Mouse (Mus musculus): ENCODE data around the gene Lhfpl2. TPM values are rescaled to one million over a fixed set of nuclear protein-coding genes. Genes with fewer than 3 reads are reported as not detected.
A peak's percentile ranks its signal among the peaks of the same experiment; 100 is the strongest.

Gene Lhfpl2
- polyA plus RNA-seq, 1 experiment from 2014 or later: 41.2 TPM

DNA sequence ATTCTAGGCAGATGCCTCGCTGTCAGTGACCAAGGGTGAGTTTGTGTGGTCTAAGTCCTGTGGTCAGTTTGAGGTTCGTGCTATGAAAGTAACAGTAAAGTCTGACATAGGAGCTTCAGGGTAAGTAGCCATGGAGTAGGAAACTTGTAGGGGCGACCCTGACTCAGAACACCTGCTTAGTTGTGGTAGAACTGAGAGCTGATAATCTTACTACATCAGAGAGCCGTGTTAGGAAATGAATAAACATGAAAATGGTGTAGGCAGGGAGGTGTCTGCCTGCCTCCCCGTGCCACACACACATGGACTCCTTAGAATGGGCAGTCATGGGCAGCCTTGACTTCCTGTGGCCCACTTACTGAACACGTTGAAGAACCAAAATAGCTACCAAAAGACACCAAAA lies 96.1 kb downstream of the Lhfpl2 start:
- H3K36me3 ChIP-seq (replicated peaks; ENCODE audit: control insufficient read depth, insufficient read depth, low read depth, low read length): no peaks in the 10 kb centered on the region
- H3K27ac ChIP-seq (replicated peaks; ENCODE audit: low read depth, low read length): no peak overlapping the region
- H3K4me1 ChIP-seq (ENCODE audit: control insufficient read depth, insufficient read depth, low read length): no peaks in the 10 kb centered on the region; the same call in 1 of the 2 replicates
- H3K27me3 ChIP-seq (ENCODE audit: control insufficient read depth, insufficient read depth, low read length): no peaks in the 10 kb centered on the region
- ATAC-seq (replicated peaks; ENCODE audit: insufficient number of reproducible peaks, low FRiP score, low TSS enrichment, low read depth) (no peak), DNase-seq (ENCODE audit: low spot score) (no peak)
- no peak overlapping the region for H3K4me2 ChIP-seq (ENCODE audit: low read depth, low read length)
- WGBS: 89% methylated on average over 6 of the region's 6 CpGs
- H3K9me3 ChIP-seq (replicated peaks; ENCODE audit: control insufficient read depth, low read length): no peaks in the 10 kb centered on the region
- H3K9ac ChIP-seq (replicated peaks; ENCODE audit: low read length): no peak overlapping the region
- no peak overlapping the region for H3K4me3 ChIP-seq (ENCODE audit: low read depth, low read length)

DNA sequence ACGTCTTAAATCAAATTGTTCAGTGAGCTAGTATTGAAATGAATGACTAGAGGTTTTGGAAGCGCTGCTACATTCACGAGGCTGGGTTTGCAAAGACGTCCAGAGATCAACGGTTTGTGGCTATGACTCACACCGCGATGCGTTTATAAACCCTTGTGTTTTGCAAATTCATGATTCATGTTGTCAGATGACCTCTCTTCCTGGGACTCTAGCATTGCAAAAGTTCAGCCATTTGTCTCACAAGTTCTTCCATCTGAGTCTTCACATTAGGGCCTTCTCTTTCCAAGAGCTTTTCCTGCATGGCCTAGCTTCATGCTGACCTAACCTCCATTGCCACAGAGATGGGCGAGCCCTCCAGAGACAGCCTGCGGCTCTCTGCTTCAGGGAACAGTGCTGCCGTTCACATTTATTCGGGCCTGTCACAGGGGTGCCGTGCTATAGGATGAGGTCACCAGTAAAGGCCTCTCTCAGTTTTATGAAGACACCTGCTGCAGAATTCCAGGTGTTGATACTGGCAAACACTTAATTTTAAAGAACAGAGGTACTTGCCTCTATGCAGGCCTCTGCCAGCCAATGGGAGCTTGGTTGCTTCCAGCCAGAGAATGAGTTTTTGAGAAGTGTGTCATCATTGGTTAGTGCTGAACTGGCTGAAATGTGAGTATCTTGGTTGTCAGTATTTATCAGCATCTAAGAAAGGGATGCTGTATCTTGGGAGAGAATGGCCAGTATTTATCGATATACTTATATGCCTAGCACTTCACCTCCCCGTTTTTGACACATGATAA lies 97.1 kb downstream of the Lhfpl2 start:
- WGBS: 87% methylated on average over 15 of the region's 15 CpGs
- DNase-seq (ENCODE audit: low spot score): no peak

DNA sequence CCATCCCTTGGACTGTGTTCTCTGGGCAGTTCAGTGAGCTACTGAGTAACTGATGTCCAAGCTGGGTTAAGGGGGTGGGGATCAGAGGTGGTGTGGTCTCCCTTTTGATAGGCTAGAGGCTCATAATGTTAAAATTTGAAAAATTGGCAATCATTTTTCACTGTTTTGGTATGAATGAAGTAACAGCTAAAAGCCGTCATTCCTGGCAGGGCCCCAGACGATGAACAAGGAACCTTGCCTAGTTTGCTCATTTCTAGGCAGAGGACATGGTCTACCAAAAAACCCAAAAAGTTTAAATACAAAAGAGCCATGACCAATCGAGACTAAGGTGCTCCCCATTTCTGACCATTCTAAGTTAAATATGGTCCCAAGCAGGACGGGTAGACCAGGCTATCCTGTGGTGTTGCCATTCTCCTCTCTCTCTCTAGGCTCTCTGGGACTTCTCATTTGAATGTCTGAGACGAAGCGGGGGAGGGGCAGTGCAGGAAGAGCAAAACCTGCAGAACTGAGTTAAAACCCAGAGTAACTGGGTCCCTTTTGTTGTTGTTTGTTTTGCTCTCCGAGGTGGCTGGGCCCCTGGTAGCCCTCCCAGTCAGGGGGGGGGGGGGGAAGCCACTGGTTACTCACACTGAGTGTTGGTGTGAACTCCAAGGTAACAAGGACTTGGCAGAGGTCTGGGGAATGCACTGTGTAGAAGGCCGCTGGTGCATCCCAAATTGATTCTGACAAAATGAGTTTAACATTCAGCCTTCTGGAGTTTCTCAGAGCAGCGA lies 98.2 kb downstream of the Lhfpl2 start:
- no peak for ATAC-seq (replicated peaks; ENCODE audit: insufficient number of reproducible peaks, low FRiP score, low TSS enrichment, low read depth)
- Histone ChIP-seq H3K4me1 (ENCODE audit: control insufficient read depth, insufficient read depth, low read length) (no peaks in the 10 kb centered on the region; the same call in 1 of the 2 replicates), H3K27ac (replicated peaks; ENCODE audit: low read depth, low read length) (no peak overlapping the region), H3K9ac (replicated peaks; ENCODE audit: low read length) (no peak overlapping the region), H3K4me2 (ENCODE audit: low read depth, low read length) (no peak overlapping the region), H3K36me3 (replicated peaks; ENCODE audit: control insufficient read depth, insufficient read depth, low read depth, low read length) (no peaks in the 10 kb centered on the region), H3K9me3 (replicated peaks; ENCODE audit: control insufficient read depth, low read length) (no peaks in the 10 kb centered on the region), H3K4me3 (ENCODE audit: low read depth, low read length) (no peak overlapping the region), H3K27me3 (ENCODE audit: control insufficient read depth, insufficient read depth, low read length) (no peaks in the 10 kb centered on the region)
- WGBS: 58% methylated on average over 9 of the region's 9 CpGs
- no peak for DNase-seq (ENCODE audit: low spot score)

More for the DNA sequence above, 97.1 kb downstream of the Lhfpl2 start:
- no peaks in the 10 kb centered on the region for H3K9me3 ChIP-seq (replicated peaks; ENCODE audit: control insufficient read depth, low read length)
- no peaks in the 10 kb centered on the region; the same call in 1 of the 2 replicates for H3K4me1 ChIP-seq (ENCODE audit: control insufficient read depth, insufficient read depth, low read length)
- no peak overlapping the region for H3K4me2 ChIP-seq (ENCODE audit: low read depth, low read length)
- H3K27ac ChIP-seq (replicated peaks; ENCODE audit: low read depth, low read length): no peak overlapping the region
- H3K27me3 ChIP-seq (ENCODE audit: control insufficient read depth, insufficient read depth, low read length): no peaks in the 10 kb centered on the region
- no peak overlapping the region for H3K9ac ChIP-seq (replicated peaks; ENCODE audit: low read length)
- H3K36me3 ChIP-seq (replicated peaks; ENCODE audit: control insufficient read depth, insufficient read depth, low read depth, low read length): no peaks in the 10 kb centered on the region
- ATAC-seq (replicated peaks; ENCODE audit: insufficient number of reproducible peaks, low FRiP score, low TSS enrichment, low read depth): no peak
- no peak overlapping the region for H3K4me3 ChIP-seq (ENCODE audit: low read depth, low read length)

DNA sequence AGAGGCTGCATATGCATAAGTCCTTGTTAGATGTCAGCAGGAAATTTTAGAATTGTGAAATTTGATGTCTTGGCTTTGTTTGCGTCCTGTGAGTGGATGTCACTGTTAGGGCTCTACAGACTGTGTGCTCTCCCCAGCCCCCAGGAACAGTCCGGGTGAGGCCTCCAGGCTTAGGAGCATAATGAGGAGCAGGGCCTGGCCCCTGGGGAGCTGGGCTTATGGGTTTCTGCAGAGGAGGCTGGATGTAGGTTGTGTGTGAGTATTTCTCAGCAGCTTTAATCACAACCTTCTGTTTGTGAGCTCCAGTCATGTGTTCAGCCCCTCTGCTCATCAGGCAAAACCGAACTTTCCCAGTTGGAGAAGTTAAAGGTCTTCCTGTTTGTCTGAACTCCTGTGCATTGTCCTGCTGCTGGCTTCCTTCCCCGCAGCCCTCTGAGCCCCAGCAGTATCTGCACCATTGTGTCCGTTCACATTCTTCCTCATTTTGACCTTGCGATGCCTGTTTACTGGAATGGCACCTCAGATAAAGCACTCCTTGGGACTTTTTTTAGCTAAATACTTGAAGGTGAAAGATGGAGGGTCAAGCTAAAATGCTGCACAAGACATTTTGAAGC lies 101.4 kb downstream of the Lhfpl2 start:
- ATAC-seq (replicated peaks; ENCODE audit: insufficient number of reproducible peaks, low FRiP score, low TSS enrichment, low read depth) (peak; percentile 79; the same call in 1 of the 2 replicates), DNase-seq (ENCODE audit: low spot score) (peak; percentile 74)
- Histone ChIP-seq H3K9me3 (replicated peaks; ENCODE audit: control insufficient read depth, low read length) (no peaks in the 10 kb centered on the region), H3K9ac (replicated peaks; ENCODE audit: low read length) (no peak overlapping the region; the same call in 1 of the 2 replicates), H3K4me2 (ENCODE audit: low read depth, low read length) (no peak overlapping the region), H3K27me3 (ENCODE audit: control insufficient read depth, insufficient read depth, low read length) (no peaks in the 10 kb centered on the region), H3K27ac (replicated peaks; ENCODE audit: low read depth, low read length) (peak overlapping the region; percentile 39; the same call in 1 of the 2 replicates), H3K4me3 (ENCODE audit: low read depth, low read length) (no peak overlapping the region), H3K36me3 (replicated peaks; ENCODE audit: control insufficient read depth, insufficient read depth, low read depth, low read length) (no peaks in the 10 kb centered on the region), H3K4me1 (ENCODE audit: control insufficient read depth, insufficient read depth, low read length) (no peaks in the 10 kb centered on the region; the same call in 1 of the 2 replicates)
- WGBS: 18% methylated on average over 6 of the region's 6 CpGs

DNA sequence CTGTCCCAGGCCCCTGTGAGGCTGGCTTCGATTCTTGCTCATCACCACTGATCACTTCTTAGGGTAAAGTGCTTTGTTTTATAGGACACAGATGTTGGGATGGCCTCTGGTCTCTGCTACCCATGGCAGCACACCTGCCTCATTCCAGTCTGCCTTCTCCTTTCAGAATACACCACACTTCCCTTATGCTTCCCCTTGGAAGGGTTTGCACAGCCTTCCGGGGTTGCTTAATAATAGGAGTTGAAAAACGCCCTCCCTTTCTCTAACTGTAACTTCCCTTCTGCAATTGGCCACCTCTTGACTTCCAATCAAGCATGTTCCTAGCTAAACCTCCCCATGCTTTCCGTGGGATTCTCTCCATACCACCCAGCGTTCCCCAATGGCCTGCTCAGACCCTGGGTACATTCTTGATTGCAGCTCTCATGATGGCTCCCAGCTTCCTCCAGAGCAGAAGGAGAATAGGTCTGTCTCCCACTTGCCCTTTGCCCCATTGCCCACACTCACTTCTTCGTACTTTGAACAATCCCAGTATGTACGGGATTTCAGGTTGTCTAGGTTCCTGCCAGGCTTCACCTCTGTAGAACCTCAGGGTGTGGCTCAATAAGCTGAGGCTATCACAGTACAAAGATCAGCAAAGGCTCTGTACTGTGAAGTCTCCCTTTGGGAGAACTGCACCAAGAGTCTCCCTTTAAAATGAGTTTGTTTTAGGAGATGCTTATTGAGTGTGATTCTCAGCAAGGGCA lies 102.1 kb downstream of the Lhfpl2 start:
- Histone ChIP-seq H3K4me1 (ENCODE audit: control insufficient read depth, insufficient read depth, low read length) (no peaks in the 10 kb centered on the region; the same call in 1 of the 2 replicates), H3K27ac (replicated peaks; ENCODE audit: low read depth, low read length) (peak overlapping the region; percentile 39; the same call in 1 of the 2 replicates), H3K4me3 (ENCODE audit: low read depth, low read length) (no peak overlapping the region), H3K27me3 (ENCODE audit: control insufficient read depth, insufficient read depth, low read length) (no peaks in the 10 kb centered on the region), H3K4me2 (ENCODE audit: low read depth, low read length) (no peak overlapping the region), H3K36me3 (replicated peaks; ENCODE audit: control insufficient read depth, insufficient read depth, low read depth, low read length) (no peaks in the 10 kb centered on the region), H3K9ac (replicated peaks; ENCODE audit: low read length) (no peak overlapping the region), H3K9me3 (replicated peaks; ENCODE audit: control insufficient read depth, low read length) (no peaks in the 10 kb centered on the region)
- DNase-seq (ENCODE audit: low spot score) (no peak), ATAC-seq (replicated peaks; ENCODE audit: insufficient number of reproducible peaks, low FRiP score, low TSS enrichment, low read depth) (no peak)
- 70% methylated on average over 7 of the region's 7 CpGs for WGBS

DNA sequence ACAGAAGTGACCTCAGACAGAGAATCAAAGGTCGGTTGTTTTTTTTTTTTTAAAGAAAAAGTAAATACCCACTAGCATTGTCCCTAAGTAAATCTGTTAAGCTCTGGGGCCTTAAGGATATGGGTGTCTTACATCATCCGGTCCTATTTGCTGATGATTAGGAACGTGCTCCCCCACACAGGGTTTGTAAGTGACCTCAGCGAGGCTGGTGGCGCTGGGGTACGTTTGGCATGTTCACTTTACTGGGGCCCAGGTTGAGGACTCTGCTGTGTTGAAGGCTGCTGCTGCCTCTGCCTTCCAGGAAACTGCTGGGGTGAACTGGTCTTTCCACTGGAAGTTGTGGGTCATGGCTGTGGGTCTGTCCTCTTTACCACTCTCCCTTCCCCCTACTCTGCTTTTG lies 106.9 kb downstream of the Lhfpl2 start:
- no peak overlapping the region for H3K4me3 ChIP-seq (ENCODE audit: low read depth, low read length)
- H3K27me3 ChIP-seq (ENCODE audit: control insufficient read depth, insufficient read depth, low read length): no peaks in the 10 kb centered on the region
- no peak overlapping the region for H3K9ac ChIP-seq (replicated peaks; ENCODE audit: low read length)
- WGBS: 75% methylated on average over 6 of the region's 6 CpGs
- no peaks in the 10 kb centered on the region for H3K4me1 ChIP-seq (ENCODE audit: control insufficient read depth, insufficient read depth, low read length)
- no peak for DNase-seq (ENCODE audit: low spot score)
- no peak overlapping the region for H3K4me2 ChIP-seq (ENCODE audit: low read depth, low read length)
- H3K36me3 ChIP-seq (replicated peaks; ENCODE audit: control insufficient read depth, insufficient read depth, low read depth, low read length): no peaks in the 10 kb centered on the region
- no peak for ATAC-seq (replicated peaks; ENCODE audit: insufficient number of reproducible peaks, low FRiP score, low TSS enrichment, low read depth)
- no peak overlapping the region for H3K27ac ChIP-seq (replicated peaks; ENCODE audit: low read depth, low read length)
- H3K9me3 ChIP-seq (replicated peaks; ENCODE audit: control insufficient read depth, low read length): no peaks in the 10 kb centered on the region

DNA sequence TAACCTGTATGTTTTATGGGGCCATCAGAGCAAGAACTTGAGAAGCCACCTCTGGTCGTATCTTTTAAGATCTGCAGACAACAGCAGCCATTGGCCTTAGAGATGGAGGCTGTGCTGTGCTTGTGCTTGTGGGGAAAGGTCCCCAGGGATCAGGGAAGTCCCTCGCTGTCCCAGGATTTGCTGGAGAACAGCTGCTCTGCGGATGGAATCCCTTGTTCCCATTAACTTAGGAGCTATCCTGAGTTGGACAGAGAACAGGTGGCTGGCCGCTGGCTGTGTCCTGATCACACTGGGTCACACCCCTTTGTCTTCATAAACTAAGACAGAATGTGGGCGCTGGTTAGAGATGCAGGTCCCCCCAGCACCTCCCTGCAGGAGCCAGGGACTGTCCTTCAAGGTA lies 110.7 kb downstream of the Lhfpl2 start:
- no peak overlapping the region for H3K9ac ChIP-seq (replicated peaks; ENCODE audit: low read length)
- H3K36me3 ChIP-seq (replicated peaks; ENCODE audit: control insufficient read depth, insufficient read depth, low read depth, low read length): no peaks in the 10 kb centered on the region
- no peaks in the 10 kb centered on the region for H3K9me3 ChIP-seq (replicated peaks; ENCODE audit: control insufficient read depth, low read length)
- no peak overlapping the region for H3K4me3 ChIP-seq (ENCODE audit: low read depth, low read length)
- WGBS: 74% methylated on average over 5 of the region's 5 CpGs
- no peak overlapping the region for H3K27ac ChIP-seq (replicated peaks; ENCODE audit: low read depth, low read length)
- ATAC-seq (replicated peaks; ENCODE audit: insufficient number of reproducible peaks, low FRiP score, low TSS enrichment, low read depth): no peak
- no peaks in the 10 kb centered on the region for H3K4me1 ChIP-seq (ENCODE audit: control insufficient read depth, insufficient read depth, low read length)
- H3K4me2 ChIP-seq (ENCODE audit: low read depth, low read length): no peak overlapping the region
- no peaks in the 10 kb centered on the region for H3K27me3 ChIP-seq (ENCODE audit: control insufficient read depth, insufficient read depth, low read length)
- DNase-seq (ENCODE audit: low spot score): no peak
